Mouse (Mus musculus): ENCODE data around the gene Stxbp4. TPM values are rescaled to one million over a fixed set of nuclear protein-coding genes. Genes with fewer than 3 reads are reported as not detected.

Stxbp4 gene
- polyA plus RNA-seq, 1 experiment from 2014 or later, result 25.7 TPM

- H3K4me2 ChIP-seq, result no peak overlapping the region
- ATAC-seq (ENCODE audit: low FRiP score), result no peak
- H3K4me3 ChIP-seq, result no peak overlapping the region
- H3K27ac ChIP-seq, result no peak overlapping the region
- WGBS, result 96% methylated on average over 3 of the region's 3 CpGs
- peaks cover 20% of the 10 kb centered on the region for H3K36me3 ChIP-seq
- no peaks in the 10 kb centered on the region for H3K27me3 ChIP-seq
- peaks cover 19% of the 10 kb centered on the region for H3K4me1 ChIP-seq (replicated peaks)
- no peaks in the 10 kb centered on the region for H3K9me3 ChIP-seq
- no peak overlapping the region for H3K9ac ChIP-seq
Observed at GRCm38 (mm10) chr11:90483766-90484165, 154.1 kb downstream of the Stxbp4 start.

- H3K4me1 ChIP-seq (replicated peaks), result peaks cover 19% of the 10 kb centered on the region
- no peaks in the 10 kb centered on the region for H3K9me3 ChIP-seq
- ATAC-seq (ENCODE audit: low FRiP score), result no peak
- WGBS, result 46% methylated on average over 1 of the region's 1 CpGs
- peaks cover 13% of the 10 kb centered on the region for H3K36me3 ChIP-seq
- no peak overlapping the region for H3K4me2 ChIP-seq
- H3K4me3 ChIP-seq, result no peak overlapping the region
- H3K27ac ChIP-seq, result no peak overlapping the region
- H3K9ac ChIP-seq, result no peak overlapping the region
- no peaks in the 10 kb centered on the region for H3K27me3 ChIP-seq
Observed at GRCm38 (mm10) chr11:90481828-90482227, 156.1 kb downstream of the Stxbp4 start.

- Histone ChIP-seq H3K27ac (no peak overlapping the region), H3K9ac (no peak overlapping the region), H3K4me1 (replicated peaks) (no peaks in the 10 kb centered on the region; the same call in 1 of the 2 replicates), H3K9me3 (no peaks in the 10 kb centered on the region), H3K4me2 (no peak overlapping the region), H3K36me3 (no peaks in the 10 kb centered on the region), H3K4me3 (no peak overlapping the region), H3K27me3 (no peaks in the 10 kb centered on the region)
- WGBS, result 97% methylated on average over 4 of the region's 4 CpGs
- ATAC-seq (ENCODE audit: low FRiP score), result no peak
Observed at GRCm38 (mm10) chr11:90470271-90470670, 167.6 kb downstream of the Stxbp4 start.

DNA sequence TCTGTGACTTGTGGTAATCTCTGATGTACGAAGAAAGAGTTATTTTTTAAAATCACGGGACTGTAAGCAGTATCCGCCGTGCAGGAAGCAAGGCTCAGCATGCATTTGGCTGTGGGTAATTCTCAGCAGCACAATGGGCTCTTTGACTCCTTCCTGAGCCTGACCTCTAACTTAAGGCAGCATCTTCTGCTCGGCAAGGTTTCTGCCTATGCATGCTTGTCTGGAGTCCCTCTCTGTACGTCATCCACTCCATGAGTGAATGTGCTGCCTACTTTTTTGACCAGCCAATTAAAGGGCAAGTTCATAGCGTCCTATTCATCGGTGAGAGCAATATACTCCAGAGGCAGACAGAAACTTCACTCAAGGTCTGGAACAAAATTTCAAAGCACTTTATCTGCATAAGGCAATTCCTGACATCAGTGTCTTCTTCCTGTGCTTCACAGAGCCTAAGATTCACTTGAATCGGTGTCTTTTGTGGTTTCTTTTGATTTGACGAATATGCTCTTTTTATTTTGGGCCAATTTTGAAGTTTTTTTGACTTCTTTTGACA is 173.8 kb downstream of the Stxbp4 start:
- 73% methylated on average over 10 of the region's 10 CpGs for WGBS
- Histone ChIP-seq H3K36me3 (no peaks in the 10 kb centered on the region), H3K4me1 (replicated peaks) (peaks cover 4% of the 10 kb centered on the region; the same call in 1 of the 2 replicates), H3K27ac (no peak overlapping the region), H3K9ac (no peak overlapping the region), H3K4me3 (no peak overlapping the region), H3K9me3 (no peaks in the 10 kb centered on the region), H3K4me2 (no peak overlapping the region), H3K27me3 (no peaks in the 10 kb centered on the region)
- ATAC-seq (ENCODE audit: low FRiP score), result no peak

DNA sequence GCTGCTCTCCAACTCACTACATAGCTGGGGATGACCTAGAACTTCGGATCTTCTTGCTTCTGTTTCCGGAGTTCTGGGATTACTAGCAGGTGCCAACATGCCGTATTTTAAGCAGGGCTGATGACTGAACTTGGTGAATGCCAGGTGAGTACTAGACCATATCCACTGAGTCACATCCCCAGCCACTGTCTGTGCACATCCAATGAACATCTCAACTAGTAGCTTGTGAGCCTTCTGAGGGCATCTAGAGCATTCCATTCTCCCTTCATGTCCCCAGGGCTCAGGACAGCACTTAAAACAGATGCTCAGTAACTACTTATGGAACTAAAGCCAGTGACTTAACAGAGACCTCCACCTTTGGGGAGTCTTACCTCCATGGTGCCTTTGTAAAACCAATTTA is 177.4 kb downstream of the Stxbp4 start:
- 91% methylated on average over 3 of the region's 3 CpGs for WGBS
- Histone ChIP-seq H3K4me3 (no peak overlapping the region), H3K27me3 (no peaks in the 10 kb centered on the region), H3K9me3 (no peaks in the 10 kb centered on the region), H3K4me2 (no peak overlapping the region), H3K36me3 (no peaks in the 10 kb centered on the region), H3K4me1 (replicated peaks) (0 out of 2 replicates have a peak, but pooled peaks cover 4% of the 10 kb centered on the region), H3K27ac (no peak overlapping the region), H3K9ac (no peak overlapping the region)
- ATAC-seq (ENCODE audit: low FRiP score), result no peak

- Histone ChIP-seq H3K4me2 (no peak overlapping the region), H3K4me1 (replicated peaks) (peaks cover 9% of the 10 kb centered on the region), H3K9ac (no peak overlapping the region), H3K9me3 (no peaks in the 10 kb centered on the region), H3K36me3 (no peaks in the 10 kb centered on the region), H3K4me3 (no peak overlapping the region), H3K27me3 (no peaks in the 10 kb centered on the region), H3K27ac (peak overlapping the region; percentile 30; the same call in 1 of the 2 replicates)
- 45% methylated on average over 3 of the region's 3 CpGs for WGBS
- no peak for ATAC-seq (ENCODE audit: low FRiP score)
Observed at GRCm38 (mm10) chr11:90452134-90452533, 185.8 kb downstream of the Stxbp4 start.

DNA sequence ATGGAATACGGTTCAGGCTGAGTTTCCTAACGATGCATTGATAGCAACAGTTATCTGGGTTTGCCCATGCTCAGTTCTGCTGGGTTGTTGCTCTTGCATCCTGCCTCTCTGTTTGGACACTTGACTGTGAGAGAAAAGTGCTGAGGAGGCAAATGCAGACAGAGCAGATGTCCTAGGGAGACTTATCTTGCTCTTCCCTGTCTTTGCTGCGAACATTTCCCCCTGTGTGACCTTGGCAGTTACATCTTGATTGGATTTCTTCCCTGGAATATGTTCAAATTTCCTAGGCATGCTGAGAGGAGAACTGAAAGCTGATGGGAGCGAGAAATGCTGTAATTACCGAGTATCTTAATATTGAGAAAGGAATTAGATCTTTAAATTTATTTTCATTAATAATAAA is 186.4 kb downstream of the Stxbp4 start:
- Histone ChIP-seq H3K4me3 (no peak overlapping the region), H3K4me1 (replicated peaks) (peaks cover 9% of the 10 kb centered on the region), H3K36me3 (no peaks in the 10 kb centered on the region), H3K9me3 (no peaks in the 10 kb centered on the region), H3K4me2 (no peak overlapping the region), H3K9ac (no peak overlapping the region), H3K27ac (no peak overlapping the region), H3K27me3 (no peaks in the 10 kb centered on the region)
- ATAC-seq (ENCODE audit: low FRiP score), result no peak
- WGBS, result 64% methylated on average over 5 of the region's 5 CpGs

- no peak for ATAC-seq (ENCODE audit: low FRiP score)
- 0 out of 2 replicates have a peak, but pooled peaks cover 9% of the 10 kb centered on the region for H3K27me3 ChIP-seq
- H3K9ac ChIP-seq, result no peak overlapping the region
- 95% methylated on average over 2 of the region's 2 CpGs for WGBS
- H3K9me3 ChIP-seq, result no peaks in the 10 kb centered on the region
- H3K4me2 ChIP-seq, result no peak overlapping the region
- no peak overlapping the region for H3K4me3 ChIP-seq
- H3K36me3 ChIP-seq, result no peaks in the 10 kb centered on the region
- no peak overlapping the region for H3K27ac ChIP-seq
- no peaks in the 10 kb centered on the region for H3K4me1 ChIP-seq (replicated peaks)
Observed at GRCm38 (mm10) chr11:90442462-90442861, 195.4 kb downstream of the Stxbp4 start.

DNA sequence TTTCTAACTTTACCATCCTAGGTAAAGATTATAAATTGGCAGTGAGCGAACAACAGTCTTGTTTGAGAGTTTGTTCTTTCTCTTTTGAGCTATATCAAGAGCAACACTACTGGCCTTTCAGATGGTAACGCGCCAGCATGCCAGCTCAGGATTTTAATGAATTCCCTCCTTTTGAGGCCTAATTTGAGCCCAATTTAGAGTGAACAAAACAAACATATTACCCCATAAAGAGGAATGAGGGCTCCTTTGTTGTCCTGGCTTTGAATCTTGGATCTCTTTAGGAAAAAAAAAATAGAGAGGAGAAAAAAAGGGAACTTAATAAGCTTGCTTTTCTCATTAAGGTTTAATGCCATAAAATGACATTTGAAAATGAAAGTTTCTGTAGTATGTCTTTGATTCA is 197.0 kb downstream of the Stxbp4 start:
- H3K4me1 ChIP-seq (replicated peaks), result no peaks in the 10 kb centered on the region
- H3K36me3 ChIP-seq, result no peaks in the 10 kb centered on the region
- H3K27ac ChIP-seq, result no peak overlapping the region
- no peak overlapping the region for H3K4me2 ChIP-seq
- H3K27me3 ChIP-seq, result 0 out of 2 replicates have a peak, but pooled peaks cover 9% of the 10 kb centered on the region
- H3K9ac ChIP-seq, result no peak overlapping the region
- no peak for ATAC-seq (ENCODE audit: low FRiP score)
- H3K4me3 ChIP-seq, result no peak overlapping the region
- no peaks in the 10 kb centered on the region for H3K9me3 ChIP-seq
- 66% methylated on average over 3 of the region's 3 CpGs for WGBS

DNA sequence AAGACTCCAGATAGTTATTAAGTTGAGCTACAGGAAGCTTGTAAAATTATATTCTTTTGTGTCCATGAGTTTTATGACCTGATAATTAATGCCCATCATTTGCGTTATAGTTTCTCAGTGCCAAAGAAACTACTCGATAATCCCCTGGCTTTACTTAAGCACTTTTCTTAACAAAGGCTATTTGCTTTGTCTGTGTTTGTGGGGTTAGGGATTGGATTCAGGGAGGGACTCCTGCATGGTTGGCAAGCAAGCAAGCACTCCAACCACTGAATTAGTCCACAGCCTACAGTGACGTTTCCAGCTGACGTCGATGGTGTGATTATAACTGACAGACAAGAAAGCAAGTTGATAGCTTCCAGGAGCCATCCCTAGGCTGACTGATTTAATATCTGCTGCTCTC is 199.1 kb downstream of the Stxbp4 start:
- 81% methylated on average over 5 of the region's 5 CpGs for WGBS
- ATAC-seq (ENCODE audit: low FRiP score), result no peak

More for the DNA sequence above, 199.1 kb downstream of the Stxbp4 start:
- 0 out of 2 replicates have a peak, but pooled peaks cover 9% of the 10 kb centered on the region for H3K27me3 ChIP-seq
- no peaks in the 10 kb centered on the region for H3K9me3 ChIP-seq
- H3K4me1 ChIP-seq (replicated peaks), result no peaks in the 10 kb centered on the region
- no peaks in the 10 kb centered on the region for H3K36me3 ChIP-seq
- H3K4me2 ChIP-seq, result no peak overlapping the region
- H3K9ac ChIP-seq, result no peak overlapping the region
- H3K27ac ChIP-seq, result no peak overlapping the region
- no peak overlapping the region for H3K4me3 ChIP-seq

Other genes starting within 250 kb of the Stxbp4 start
- 3.3 and 4.6 TPM in 2 replicates for gene Hlf, start 247.2 kb downstream of the Stxbp4 start, polyA plus RNA-seq (2015; fragmentation: Nextera tagmentation; extraction: Ambion mirVana)
- gene Cox11, start 89 bp upstream of the Stxbp4 start, polyA plus RNA-seq (2015; fragmentation: Nextera tagmentation; extraction: Ambion mirVana), result 36.4 and 38.2 TPM in 2 replicates
- gene Tom1l1, start 50.3 kb upstream of the Stxbp4 start, polyA plus RNA-seq (2015; fragmentation: Nextera tagmentation; extraction: Ambion mirVana), result 15.0 and 17.6 TPM in 2 replicates